Mouse (Mus musculus) C2C12 (cell line): ENCODE measurements around the gene Erich4.

Source experiments
- CEBPB ChIP-seq: IDR thresholded peaks from one replicate; pipeline ENCODE4 v1.6.1; 2011; ENCODE audit warnings: low read depth, mild to moderate bottlenecking, control low read depth, moderate library complexity
- CTCF ChIP-seq: IDR thresholded peaks from one replicate; pipeline ENCODE4 v1.5.1; 2011; ENCODE audit not compliant: control insufficient read depth, insufficient read depth, insufficient read length

GRCm38 (mm10) chr7:25658657-25659472, 43.2 kb upstream of the Erich4 start, which contains the start of the genes Bckdha and Exosc5:
- TF ChIP-seq CTCF, result no peak
- TF ChIP-seq CEBPB, result no peak
